Mouse (Mus musculus): ENCODE measurements at regions not wholly inside any gene's neighbourhood (a gene's known extent, or its start where the extent isn't known, plus 50 kb on each side); places are given as distances from the start of the nearest gene placed in this dataset.

- H3K79me2 ChIP-seq (ENCODE audit: control insufficient read depth, insufficient read depth) = no peaks in the 10 kb centered on the region
- H3K36me3 ChIP-seq (ENCODE audit: control insufficient read depth, insufficient read depth) = no peaks in the 10 kb centered on the region
Observed at GRCm38 (mm10) chr10:19281021-19281420, 75.3 kb upstream of the Olig3 start.

DNA sequence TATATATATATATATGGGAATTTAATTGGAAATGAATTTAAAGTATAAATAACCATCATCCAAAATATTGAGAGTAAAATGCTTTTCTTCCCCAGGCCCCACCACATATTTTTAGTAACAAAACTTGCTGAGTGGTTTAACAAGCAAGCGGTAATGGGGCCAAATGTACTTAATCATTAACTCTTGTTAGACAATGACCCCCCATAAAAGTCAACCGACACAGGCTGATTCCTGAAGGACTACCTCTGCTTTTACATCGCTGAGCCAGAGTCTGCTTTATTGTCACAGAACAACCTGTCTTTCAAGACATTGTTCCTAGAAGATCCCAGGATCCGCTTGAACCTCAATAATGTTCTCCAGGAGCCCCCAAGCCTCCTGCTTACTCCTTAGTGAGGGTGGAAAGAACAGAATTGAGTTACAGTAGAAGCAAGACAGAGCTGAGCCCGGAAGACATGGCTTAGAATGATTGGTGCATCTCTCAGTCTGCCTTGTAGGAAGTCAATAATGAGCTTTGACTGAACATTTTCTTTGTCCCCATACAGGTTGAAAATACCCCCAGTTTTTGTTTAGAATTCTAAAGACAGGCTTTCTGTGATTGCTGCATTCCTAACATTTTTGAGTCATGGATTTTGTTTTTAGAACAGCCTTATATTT, 78.0 kb upstream of the Olig3 start:
- Histone ChIP-seq H3K36me3 (ENCODE audit: control insufficient read depth, insufficient read depth) (no peaks in the 10 kb centered on the region), H3K79me2 (ENCODE audit: control insufficient read depth, insufficient read depth) (no peaks in the 10 kb centered on the region), H3K4me2 (ENCODE audit: low read depth) (no peak overlapping the region), H3K27me3 (ENCODE audit: control insufficient read depth, insufficient read depth, insufficient read length) (peaks cover 12% of the 10 kb centered on the region), H3ac (ENCODE audit: control insufficient read depth, insufficient read length) (no peak overlapping the region), H3K4me3 (no peak overlapping the region)
- TF ChIP-seq E2F4 (IDR thresholded peaks at IDR 0.05; ENCODE audit: insufficient read depth) = no peak
- TF ChIP-seq SRF (IDR thresholded peaks at IDR 0.05; ENCODE audit: control insufficient read depth, insufficient read length, low read depth) = no peak
- TF ChIP-seq POLR2A (IDR thresholded peaks at IDR 0.05; ENCODE audit: insufficient read length, low read depth) = no peak
- no peak for TF ChIP-seq POLR2AphosphoS2 (IDR thresholded peaks at IDR 0.05; ENCODE audit: insufficient read length, low read depth)
- TF ChIP-seq MYOG (IDR thresholded peaks at IDR 0.05; ENCODE audit: control insufficient read depth in 1 of 3, insufficient read depth in 1 of 3, insufficient read length in 2 of 3, low read depth in 2 of 3) = no peak
- TF ChIP-seq MYOD1 (IDR thresholded peaks at IDR 0.05; ENCODE audit: control insufficient read depth in 1 of 3, insufficient read length in 2 of 3, low read depth in 2 of 3) = no peak
- no peak for TF ChIP-seq MAX (IDR thresholded peaks at IDR 0.05; ENCODE audit: low read depth)
- TF ChIP-seq CEBPB (IDR thresholded peaks at IDR 0.05; ENCODE audit: insufficient read depth, poor library complexity, severe bottlenecking) = no peak
- TF ChIP-seq REST (IDR thresholded peaks at IDR 0.05; ENCODE audit: insufficient read depth, insufficient read length) = no peak
- no peak for TF ChIP-seq TCF12 (IDR thresholded peaks at IDR 0.05; ENCODE audit: insufficient read depth, poor library complexity, severe bottlenecking)
- TF ChIP-seq USF1 (IDR thresholded peaks at IDR 0.05; ENCODE audit: low read depth) = no peak
- no peak for TF ChIP-seq TCF3 (IDR thresholded peaks at IDR 0.05; ENCODE audit: insufficient read length, low read depth)

More at GRCm38 (mm10) chr10:19281021-19281420, 75.3 kb upstream of the Olig3 start:
- no peak overlapping the region for H3K4me2 ChIP-seq (ENCODE audit: low read depth)
- no peak overlapping the region for H3ac ChIP-seq (ENCODE audit: control insufficient read depth, insufficient read length)
- no peak overlapping the region for H3K4me3 ChIP-seq
- H3K27me3 ChIP-seq (ENCODE audit: control insufficient read depth, insufficient read depth, insufficient read length) = peaks cover 12% of the 10 kb centered on the region
- TF ChIP-seq CEBPB (IDR thresholded peaks at IDR 0.05; ENCODE audit: insufficient read depth, poor library complexity, severe bottlenecking) (no peak), TCF12 (IDR thresholded peaks at IDR 0.05; ENCODE audit: insufficient read depth, poor library complexity, severe bottlenecking) (no peak), MYOD1 (IDR thresholded peaks at IDR 0.05; ENCODE audit: control insufficient read depth in 1 of 3, insufficient read length in 2 of 3, low read depth in 2 of 3) (no peak)

GRCm38 (mm10) chr10:19277103-19277827, 79.1 kb upstream of the Olig3 start:
- H3K4me2 ChIP-seq (ENCODE audit: low read depth) = no peak overlapping the region
- H3K27me3 ChIP-seq (ENCODE audit: control insufficient read depth, insufficient read depth, insufficient read length) = peaks cover 12% of the 10 kb centered on the region
- H3ac ChIP-seq (ENCODE audit: control insufficient read depth, insufficient read length) = no peak overlapping the region
- H3K4me3 ChIP-seq = no peak overlapping the region
- TF ChIP-seq CEBPB (IDR thresholded peaks at IDR 0.05; ENCODE audit: insufficient read depth, poor library complexity, severe bottlenecking) (no peak), E2F4 (IDR thresholded peaks at IDR 0.05; ENCODE audit: insufficient read depth) (no peak), SRF (IDR thresholded peaks at IDR 0.05; ENCODE audit: control insufficient read depth, insufficient read length, low read depth) (no peak), TCF12 (IDR thresholded peaks at IDR 0.05; ENCODE audit: insufficient read depth, poor library complexity, severe bottlenecking) (no peak), MYOD1 (IDR thresholded peaks at IDR 0.05; ENCODE audit: control insufficient read depth in 1 of 3, insufficient read length in 2 of 3, low read depth in 2 of 3) (no peak), REST (IDR thresholded peaks at IDR 0.05; ENCODE audit: insufficient read depth, insufficient read length) (no peak), MYOG (IDR thresholded peaks at IDR 0.05; ENCODE audit: control insufficient read depth in 1 of 3, insufficient read depth in 1 of 3, insufficient read length in 2 of 3, low read depth in 2 of 3) (no peak)
- no peaks in the 10 kb centered on the region for H3K79me2 ChIP-seq (ENCODE audit: control insufficient read depth, insufficient read depth)
- no peaks in the 10 kb centered on the region for H3K36me3 ChIP-seq (ENCODE audit: control insufficient read depth, insufficient read depth)

DNA sequence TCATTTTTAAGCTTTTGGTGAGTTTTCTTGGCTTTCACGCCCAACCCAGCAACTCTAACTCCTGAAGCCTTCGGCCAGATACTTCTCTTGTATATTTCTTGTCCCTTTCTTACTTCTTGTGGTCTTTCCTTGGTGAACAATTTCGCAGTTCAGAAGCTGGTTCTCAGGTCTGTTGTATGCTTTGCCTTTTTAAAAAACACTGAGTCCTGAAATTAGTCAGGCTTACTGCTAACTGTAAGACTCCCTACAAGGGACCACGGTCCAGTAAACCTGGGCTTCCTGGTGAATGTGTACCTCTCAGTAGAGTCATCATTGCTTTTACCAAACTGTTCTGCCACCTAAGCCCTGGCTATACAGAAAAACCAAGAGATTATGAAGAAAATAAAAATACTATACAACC, 81.3 kb upstream of the Olig3 start:
- no peak for TF ChIP-seq CEBPB (IDR thresholded peaks at IDR 0.05; ENCODE audit: insufficient read depth, poor library complexity, severe bottlenecking)
- no peak for TF ChIP-seq E2F4 (IDR thresholded peaks at IDR 0.05; ENCODE audit: insufficient read depth)
- no peak for TF ChIP-seq MAX (IDR thresholded peaks at IDR 0.05; ENCODE audit: low read depth)
- TF ChIP-seq TCF3 (IDR thresholded peaks at IDR 0.05; ENCODE audit: insufficient read length, low read depth) = no peak
- TF ChIP-seq MYOG (IDR thresholded peaks at IDR 0.05; ENCODE audit: control insufficient read depth in 1 of 3, insufficient read depth in 1 of 3, insufficient read length in 2 of 3, low read depth in 2 of 3) = no peak
- TF ChIP-seq USF1 (IDR thresholded peaks at IDR 0.05; ENCODE audit: low read depth) = no peak
- no peak for TF ChIP-seq MYOD1 (IDR thresholded peaks at IDR 0.05; ENCODE audit: control insufficient read depth in 1 of 3, insufficient read length in 2 of 3, low read depth in 2 of 3)
- no peak for TF ChIP-seq TCF12 (IDR thresholded peaks at IDR 0.05; ENCODE audit: insufficient read depth, poor library complexity, severe bottlenecking)
- TF ChIP-seq REST (IDR thresholded peaks at IDR 0.05; ENCODE audit: insufficient read depth, insufficient read length) = no peak
- no peak for TF ChIP-seq POLR2AphosphoS2 (IDR thresholded peaks at IDR 0.05; ENCODE audit: insufficient read length, low read depth)
- TF ChIP-seq POLR2A (IDR thresholded peaks at IDR 0.05; ENCODE audit: insufficient read length, low read depth) = no peak
- TF ChIP-seq SRF (IDR thresholded peaks at IDR 0.05; ENCODE audit: control insufficient read depth, insufficient read length, low read depth) = no peak
- H3K4me2 ChIP-seq (ENCODE audit: low read depth) = no peak overlapping the region
- H3K27me3 ChIP-seq (ENCODE audit: control insufficient read depth, insufficient read depth, insufficient read length) = peaks cover 12% of the 10 kb centered on the region
- no peaks in the 10 kb centered on the region for H3K79me2 ChIP-seq (ENCODE audit: control insufficient read depth, insufficient read depth)
- no peaks in the 10 kb centered on the region for H3K36me3 ChIP-seq (ENCODE audit: control insufficient read depth, insufficient read depth)
- H3ac ChIP-seq (ENCODE audit: control insufficient read depth, insufficient read length) = no peak overlapping the region
- no peak overlapping the region for H3K4me3 ChIP-seq
